18 mouse cellular contexts compared by ENCODE assay signal in genomic region chr5:140818482-140819076, GRCm38 (mm10). TPM values are rescaled to one million over a fixed set of nuclear protein-coding genes. Genes with fewer than 3 reads are reported as not detected.
A peak's percentile ranks its signal among the peaks of the same experiment; 100 is the strongest.
DNase-seq lines count a peak whose midpoint lies in the region; ATAC-seq lines count a peak whose summit lies in the region.
"Had no signal": no experiment of that assay in that cellular context is flagged by ENCODE, and none has a peak within 500 bp of the region (broad histone marks: within the 10 kb centered on the region; RNA-seq: fewer than 3 reads in every experiment).

No protein-coding gene starts in this region.

- no peak overlapping the region for H3K4me3 ChIP-seq in kidney, embryonic 16.5 days (ENCODE audit: low read length)
- no peak overlapping the region for H3K4me3 ChIP-seq in midbrain, embryonic 14.5 days (replicated peaks; ENCODE audit: low read depth, low read length)
- no peak overlapping the region for H3K4me3 ChIP-seq in midbrain, embryonic 10.5 days
- no peak overlapping the region for H3K4me3 ChIP-seq in embryonic facial prominence, embryonic 14.5 days (ENCODE audit: low read depth, low read length)
- H3K4me3 ChIP-seq in liver, embryonic 13.5 days (replicated peaks): no peak overlapping the region
- H3K4me3 ChIP-seq: embryonic facial prominence, embryonic 12.5 days; heart, adult 2 months had no signal

- WGBS in kidney, embryonic 16.5 days: 68% methylated on average over 5 of the region's 5 CpGs
- WGBS in midbrain, embryonic 14.5 days: 78% methylated on average over 5 of the region's 5 CpGs
- WGBS in midbrain, embryonic 10.5 days: 84% methylated on average over 5 of the region's 5 CpGs
- WGBS in embryonic facial prominence, embryonic 14.5 days: 69% methylated on average over 5 of the region's 5 CpGs
- 66% methylated on average over 5 of the region's 5 CpGs for WGBS in liver, embryonic 13.5 days (ENCODE audit: insufficient replicate concordance)

- H3K9me3 ChIP-seq in kidney, embryonic 16.5 days (ENCODE audit: low read length): no peaks in the 10 kb centered on the region
- H3K9me3 ChIP-seq in midbrain, embryonic 14.5 days (ENCODE audit: control insufficient read depth, low read length): no peaks in the 10 kb centered on the region
- H3K9me3 ChIP-seq in midbrain, embryonic 10.5 days (replicated peaks): no peaks in the 10 kb centered on the region
- H3K9me3 ChIP-seq in embryonic facial prominence, embryonic 14.5 days (ENCODE audit: control insufficient read depth, low read length): no peaks in the 10 kb centered on the region
- no peaks in the 10 kb centered on the region for H3K9me3 ChIP-seq in liver, embryonic 13.5 days (replicated peaks)
- H3K9me3 ChIP-seq: embryonic facial prominence, embryonic 12.5 days had no signal

- no peak overlapping the region for H3K4me2 ChIP-seq in kidney, embryonic 16.5 days (replicated peaks; ENCODE audit: low read depth, low read length)
- no peak overlapping the region for H3K4me2 ChIP-seq in midbrain, embryonic 14.5 days (ENCODE audit: low read length)
- no peak overlapping the region for H3K4me2 ChIP-seq in embryonic facial prominence, embryonic 14.5 days (ENCODE audit: low read depth, low read length)
- H3K4me2 ChIP-seq in liver, embryonic 13.5 days: no peak overlapping the region
- H3K4me2 ChIP-seq: embryonic facial prominence, embryonic 12.5 days had no signal

- no peaks in the 10 kb centered on the region for H3K27me3 ChIP-seq in kidney, embryonic 16.5 days (ENCODE audit: insufficient read depth, low read length)
- no peaks in the 10 kb centered on the region for H3K27me3 ChIP-seq in midbrain, embryonic 14.5 days (ENCODE audit: control insufficient read depth, insufficient read depth, low read length)
- no peaks in the 10 kb centered on the region for H3K27me3 ChIP-seq in midbrain, embryonic 10.5 days (ENCODE audit: low read depth, poor library complexity, severe bottlenecking)
- no peaks in the 10 kb centered on the region for H3K27me3 ChIP-seq in embryonic facial prominence, embryonic 14.5 days (replicated peaks; ENCODE audit: control insufficient read depth, insufficient read depth, low read length)
- no peaks in the 10 kb centered on the region for H3K27me3 ChIP-seq in liver, embryonic 13.5 days
- H3K27me3 ChIP-seq: embryonic facial prominence, embryonic 12.5 days had no signal

- H3K27ac ChIP-seq in kidney, embryonic 16.5 days (ENCODE audit: low read length): peak overlapping the region; percentile 37; the same call in 1 of the 2 replicates
- H3K27ac ChIP-seq in midbrain, embryonic 14.5 days (replicated peaks; ENCODE audit: low read depth, low read length): peak overlapping the region; percentile 13; the same call in 1 of the 2 replicates
- no peak overlapping the region for H3K27ac ChIP-seq in midbrain, embryonic 10.5 days (replicated peaks)
- peak overlapping the region; percentile 42; the same call in 1 of the 2 replicates for H3K27ac ChIP-seq in embryonic facial prominence, embryonic 14.5 days (replicated peaks; ENCODE audit: low read depth, low read length)
- 0 out of 2 replicates have a peak overlapping the region, but pooled peaks have one; percentile 9 for H3K27ac ChIP-seq in liver, embryonic 13.5 days
- H3K27ac ChIP-seq: embryonic facial prominence, embryonic 12.5 days; heart, adult 2 months had no signal

- H3K4me1 ChIP-seq in kidney, embryonic 16.5 days (ENCODE audit: insufficient read depth, low read length): peaks cover 66% of the 10 kb centered on the region
- H3K4me1 ChIP-seq in midbrain, embryonic 14.5 days (ENCODE audit: control insufficient read depth, insufficient read depth, low read length): peaks cover 26% of the 10 kb centered on the region
- peaks cover 44% of the 10 kb centered on the region for H3K4me1 ChIP-seq in midbrain, embryonic 10.5 days
- peaks cover 34% of the 10 kb centered on the region for H3K4me1 ChIP-seq in embryonic facial prominence, embryonic 14.5 days (ENCODE audit: control insufficient read depth, insufficient read depth, low read length)
- peaks cover 95% of the 10 kb centered on the region for H3K4me1 ChIP-seq in liver, embryonic 13.5 days (replicated peaks)

- no peak for DNase-seq in kidney, adult 11 months
- DNase-seq in midbrain, embryonic 14.5 days: no peak
- DNase-seq in midbrain, embryonic 10.5 days (ENCODE audit: low spot score): no peak
- peak; percentile 35 for DNase-seq in embryonic facial prominence, embryonic 14.5 days (ENCODE audit: low spot score)
- DNase-seq in liver, embryonic 13.5 days: no peak
- no peak for DNase-seq in adrenal gland, adult 2 months
- DNase-seq in cerebellum, postnatal 25 days: no peak
- DNase-seq: adrenal gland, adult 8-10 months; cerebellum, postnatal 36 days; heart, adult 2 months; kidney, adult 18-20 months; lung, postnatal 10 days; retina, postnatal 1 day; thymus, postnatal 25 days had no signal

- ATAC-seq in kidney, embryonic 16.5 days (ENCODE audit: low FRiP score, low TSS enrichment): no peak
- no peak for ATAC-seq in midbrain, embryonic 14.5 days (ENCODE audit: low FRiP score, low TSS enrichment)
- 0 out of 2 replicates have a peak, but pooled peaks have one; percentile 7 for ATAC-seq in embryonic facial prominence, embryonic 14.5 days (ENCODE audit: low read depth)
- no peak for ATAC-seq in liver, embryonic 13.5 days (ENCODE audit: low read depth)
- ATAC-seq: CD4-positive, CD25-positive, alpha-beta regulatory T cell, adult 4 months; forebrain, embryonic 16.5 days had no signal

- no peaks in the 10 kb centered on the region for H3K36me3 ChIP-seq in kidney, embryonic 16.5 days (ENCODE audit: insufficient read depth, low read length)
- H3K36me3 ChIP-seq in midbrain, embryonic 14.5 days (ENCODE audit: control insufficient read depth, insufficient read depth, low read length): no peaks in the 10 kb centered on the region
- H3K36me3 ChIP-seq in midbrain, embryonic 10.5 days: peaks cover 10% of the 10 kb centered on the region
- no peaks in the 10 kb centered on the region for H3K36me3 ChIP-seq in embryonic facial prominence, embryonic 14.5 days (ENCODE audit: control insufficient read depth, insufficient read depth, low read length)
- H3K36me3 ChIP-seq in liver, embryonic 13.5 days: no peaks in the 10 kb centered on the region

- no peak overlapping the region for H3K9ac ChIP-seq in kidney, embryonic 16.5 days (replicated peaks; ENCODE audit: low read length)
- H3K9ac ChIP-seq in midbrain, embryonic 14.5 days (replicated peaks; ENCODE audit: low read length): no peak overlapping the region
- no peak overlapping the region for H3K9ac ChIP-seq in embryonic facial prominence, embryonic 14.5 days (ENCODE audit: low read depth, low read length)
- H3K9ac ChIP-seq in liver, embryonic 13.5 days: 0 out of 2 replicates have a peak overlapping the region, but pooled peaks have one; percentile 7
- H3K9ac ChIP-seq: embryonic facial prominence, embryonic 12.5 days had no signal

RNA-seq across cellular contexts. Expression of gene Gna12, which starts 11.7 kb away (rescaled TPM):
- 9.6 and 10.0 TPM in 2 replicates for polyA plus RNA-seq in kidney, embryonic 16.5 days (2015; fragmentation: Nextera tagmentation; extraction: Ambion mirVana)
- 21.6 and 22.5 TPM in 2 replicates for polyA plus RNA-seq in midbrain, embryonic 14.5 days (2014; fragmentation: Nextera tagmentation; extraction: Ambion mirVana)
- polyA plus RNA-seq in midbrain, embryonic 10.5 days (2016; fragmentation: Nextera tagmentation; extraction: Ambion mirVana): 7.7 and 8.0 TPM in 2 replicates
- 23.4 and 28.9 TPM in 2 replicates for polyA plus RNA-seq in embryonic facial prominence, embryonic 14.5 days (2014; fragmentation: Nextera tagmentation; extraction: Ambion mirVana)
- polyA plus RNA-seq in liver, embryonic 13.5 days (2015; fragmentation: Nextera tagmentation; extraction: Ambion mirVana): 5.3 and 7.0 TPM in 2 replicates
- total RNA-seq in adrenal gland, adult 2 months (2021): 100 to 1,000 TPM; 116 to 121 TPM
- polyA plus RNA-seq in adrenal gland, adult 2 months (2012; rRNA removed): 153 and 200 TPM in 2 replicates
